Mouse (Mus musculus): ENCODE data around the gene Anapc16. TPM values are rescaled to one million over a fixed set of nuclear protein-coding genes. Genes with fewer than 3 reads are reported as not detected.

The Anapc16 gene
- polyA plus RNA-seq, 1 experiment: 127 TPM

DNA sequence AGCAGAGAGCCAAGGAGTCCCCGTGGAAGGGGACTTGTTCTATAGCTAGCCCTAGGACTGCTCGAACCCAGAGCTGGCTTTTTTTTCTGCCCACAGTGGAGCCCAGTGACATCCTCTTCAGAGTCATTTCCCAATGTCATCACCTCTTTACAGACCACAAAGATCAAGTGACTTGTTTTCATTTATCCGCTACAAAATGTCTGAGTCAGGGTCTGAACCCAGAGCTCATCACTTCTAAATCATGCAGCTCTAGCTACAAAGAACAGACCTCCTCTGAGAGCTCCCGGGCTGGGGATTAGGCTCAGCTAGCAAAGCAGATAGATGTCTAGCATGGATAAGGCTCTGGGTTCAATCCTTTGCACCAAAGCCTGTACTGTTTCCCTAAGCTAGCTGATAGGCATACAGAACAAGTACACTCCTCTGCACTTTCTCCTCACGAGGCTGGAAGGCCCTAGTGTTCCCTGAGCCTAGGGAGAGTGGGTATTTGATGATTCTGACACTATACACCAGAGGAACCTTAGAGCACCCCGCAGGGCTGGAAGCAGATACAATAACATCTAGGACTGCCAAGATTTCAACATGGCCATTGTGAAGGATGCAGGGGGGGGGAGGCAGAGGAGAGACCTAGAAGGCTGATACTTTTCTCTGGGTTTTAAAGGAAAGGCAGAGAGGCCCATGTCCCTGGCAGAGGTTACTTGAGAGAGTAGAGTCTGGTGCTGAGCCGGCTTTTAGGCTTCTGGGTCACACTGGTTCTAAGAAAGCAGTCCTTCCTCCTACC lies 55.5 kb downstream of the Anapc16 start:
- Histone ChIP-seq H3K4me3 (peak overlapping the region; percentile 98), H3K36me3 (ENCODE audit: control insufficient read depth, insufficient read depth) (peaks cover 15% of the 10 kb centered on the region), H3K27me3 (ENCODE audit: control insufficient read depth, insufficient read depth, insufficient read length) (no peaks in the 10 kb centered on the region), H3K4me2 (ENCODE audit: low read depth) (peak overlapping the region; percentile 85), H3ac (ENCODE audit: control insufficient read depth, insufficient read length) (no peak overlapping the region), H3K79me2 (ENCODE audit: control insufficient read depth, insufficient read depth) (peaks cover 29% of the 10 kb centered on the region)
- TF ChIP-seq SRF (IDR thresholded peaks at IDR 0.05; ENCODE audit: control insufficient read depth, insufficient read length, low read depth) (no peak), POLR2A (IDR thresholded peaks at IDR 0.05; ENCODE audit: insufficient read length, low read depth) (no peak), E2F4 (IDR thresholded peaks at IDR 0.05; ENCODE audit: insufficient read depth) (no peak), REST (IDR thresholded peaks at IDR 0.05; ENCODE audit: insufficient read depth, insufficient read length) (no peak), MAX (IDR thresholded peaks at IDR 0.05; ENCODE audit: low read depth) (no peak), MYOD1 (IDR thresholded peaks at IDR 0.05; ENCODE audit: control insufficient read depth in 1 of 3, insufficient read length in 2 of 3, low read depth in 2 of 3) (no peak), USF1 (IDR thresholded peaks at IDR 0.05; ENCODE audit: low read depth) (no peak)

DNA sequence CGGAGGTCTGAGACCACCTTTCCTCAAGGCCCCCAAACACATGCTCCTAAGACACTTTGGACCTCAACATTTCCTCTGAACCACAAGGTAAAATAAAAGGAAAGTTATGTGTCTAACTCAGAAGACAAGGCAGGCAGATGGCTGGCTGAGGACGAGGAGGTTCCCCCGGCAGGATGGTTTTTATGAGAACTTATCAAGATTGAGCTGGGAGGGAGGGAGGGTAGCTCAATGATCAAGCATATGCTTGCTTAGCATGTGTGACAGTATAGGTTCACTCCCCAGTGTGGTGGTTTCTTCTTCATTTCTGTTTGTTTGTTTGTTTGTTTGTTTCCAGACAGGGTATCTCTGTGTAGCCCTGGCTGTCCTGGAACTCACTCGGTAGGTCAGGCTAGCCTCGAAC lies 56.6 kb downstream of the Anapc16 start:
- Histone ChIP-seq H3ac (ENCODE audit: control insufficient read depth, insufficient read length) (no peak overlapping the region), H3K36me3 (ENCODE audit: control insufficient read depth, insufficient read depth) (peaks cover 15% of the 10 kb centered on the region), H3K4me3 (no peak overlapping the region), H3K27me3 (ENCODE audit: control insufficient read depth, insufficient read depth, insufficient read length) (no peaks in the 10 kb centered on the region), H3K79me2 (ENCODE audit: control insufficient read depth, insufficient read depth) (peaks cover 27% of the 10 kb centered on the region), H3K4me2 (ENCODE audit: low read depth) (no peak overlapping the region)
- TF ChIP-seq MYOG (IDR thresholded peaks at IDR 0.05; ENCODE audit: control insufficient read depth in 1 of 3, insufficient read depth in 1 of 3, insufficient read length in 2 of 3, low read depth in 2 of 3): no peak
- TF ChIP-seq MAX (IDR thresholded peaks at IDR 0.05; ENCODE audit: low read depth): no peak
- TF ChIP-seq TCF3 (IDR thresholded peaks at IDR 0.05; ENCODE audit: insufficient read length, low read depth): no peak
- no peak for TF ChIP-seq POLR2AphosphoS2 (IDR thresholded peaks at IDR 0.05; ENCODE audit: insufficient read length, low read depth)
- no peak for TF ChIP-seq CEBPB (IDR thresholded peaks at IDR 0.05; ENCODE audit: insufficient read depth, poor library complexity, severe bottlenecking)
- TF ChIP-seq USF1 (IDR thresholded peaks at IDR 0.05; ENCODE audit: low read depth): no peak
- no peak for TF ChIP-seq E2F4 (IDR thresholded peaks at IDR 0.05; ENCODE audit: insufficient read depth)
- no peak for TF ChIP-seq POLR2A (IDR thresholded peaks at IDR 0.05; ENCODE audit: insufficient read length, low read depth)
- no peak for TF ChIP-seq REST (IDR thresholded peaks at IDR 0.05; ENCODE audit: insufficient read depth, insufficient read length)
- no peak for TF ChIP-seq TCF12 (IDR thresholded peaks at IDR 0.05; ENCODE audit: insufficient read depth, poor library complexity, severe bottlenecking)
- TF ChIP-seq MYOD1 (IDR thresholded peaks at IDR 0.05; ENCODE audit: control insufficient read depth in 1 of 3, insufficient read length in 2 of 3, low read depth in 2 of 3): no peak
- no peak for TF ChIP-seq SRF (IDR thresholded peaks at IDR 0.05; ENCODE audit: control insufficient read depth, insufficient read length, low read depth)

GRCm38 (mm10) chr10:59945416-59945815 lies 57.5 kb downstream of the Anapc16 start:
- Histone ChIP-seq H3K4me3 (no peak overlapping the region), H3K4me2 (ENCODE audit: low read depth) (no peak overlapping the region), H3K79me2 (ENCODE audit: control insufficient read depth, insufficient read depth) (peaks cover 18% of the 10 kb centered on the region), H3K36me3 (ENCODE audit: control insufficient read depth, insufficient read depth) (peaks cover 15% of the 10 kb centered on the region), H3K27me3 (ENCODE audit: control insufficient read depth, insufficient read depth, insufficient read length) (no peaks in the 10 kb centered on the region), H3ac (ENCODE audit: control insufficient read depth, insufficient read length) (no peak overlapping the region)
- TF ChIP-seq SRF (IDR thresholded peaks at IDR 0.05; ENCODE audit: control insufficient read depth, insufficient read length, low read depth): no peak
- no peak for TF ChIP-seq TCF3 (IDR thresholded peaks at IDR 0.05; ENCODE audit: insufficient read length, low read depth)
- no peak for TF ChIP-seq TCF12 (IDR thresholded peaks at IDR 0.05; ENCODE audit: insufficient read depth, poor library complexity, severe bottlenecking)
- no peak for TF ChIP-seq POLR2AphosphoS2 (IDR thresholded peaks at IDR 0.05; ENCODE audit: insufficient read length, low read depth)
- TF ChIP-seq POLR2A (IDR thresholded peaks at IDR 0.05; ENCODE audit: insufficient read length, low read depth): no peak
- no peak for TF ChIP-seq USF1 (IDR thresholded peaks at IDR 0.05; ENCODE audit: low read depth)
- no peak for TF ChIP-seq MAX (IDR thresholded peaks at IDR 0.05; ENCODE audit: low read depth)
- no peak for TF ChIP-seq CEBPB (IDR thresholded peaks at IDR 0.05; ENCODE audit: insufficient read depth, poor library complexity, severe bottlenecking)
- TF ChIP-seq REST (IDR thresholded peaks at IDR 0.05; ENCODE audit: insufficient read depth, insufficient read length): no peak
- TF ChIP-seq MYOG (IDR thresholded peaks at IDR 0.05; ENCODE audit: control insufficient read depth in 1 of 3, insufficient read depth in 1 of 3, insufficient read length in 2 of 3, low read depth in 2 of 3): no peak
- no peak for TF ChIP-seq E2F4 (IDR thresholded peaks at IDR 0.05; ENCODE audit: insufficient read depth)
- TF ChIP-seq MYOD1 (IDR thresholded peaks at IDR 0.05; ENCODE audit: control insufficient read depth in 1 of 3, insufficient read length in 2 of 3, low read depth in 2 of 3): no peak

DNA sequence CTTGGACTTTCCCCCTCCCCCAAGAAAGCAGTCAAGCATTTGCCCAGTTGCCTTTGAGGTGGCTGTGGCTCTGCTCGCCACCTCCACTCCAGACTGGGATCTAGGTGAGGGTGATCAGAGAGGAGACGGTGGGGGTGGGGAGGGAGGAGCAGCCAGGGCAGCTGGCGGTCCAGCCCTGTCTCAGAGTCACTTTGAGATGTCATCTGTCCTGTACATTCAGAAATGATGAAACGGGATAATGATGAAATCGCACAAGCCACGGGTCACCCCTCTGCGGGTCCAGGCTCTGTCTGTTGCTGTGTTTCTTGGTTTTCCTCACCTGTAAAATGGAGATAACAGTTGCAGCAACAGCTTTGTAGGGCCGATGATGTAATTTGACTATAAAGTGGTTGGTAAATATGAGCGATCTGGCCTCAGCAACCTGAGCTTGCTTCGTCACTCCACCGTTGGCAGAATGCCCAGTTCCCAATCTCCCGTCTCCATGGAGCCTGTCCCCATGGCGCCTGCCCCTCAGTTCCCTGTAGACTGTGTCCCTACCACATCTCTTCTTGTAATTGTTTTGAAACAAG lies 59.4 kb downstream of the Anapc16 start:
- no peak overlapping the region for H3ac ChIP-seq (ENCODE audit: control insufficient read depth, insufficient read length)
- H3K36me3 ChIP-seq (ENCODE audit: control insufficient read depth, insufficient read depth): no peaks in the 10 kb centered on the region
- peak overlapping the region; percentile 98 for H3K4me2 ChIP-seq (ENCODE audit: low read depth)
- peak overlapping the region; percentile 16 for H3K4me3 ChIP-seq
- TF ChIP-seq TCF3 (IDR thresholded peaks at IDR 0.05; ENCODE audit: insufficient read length, low read depth) (no peak), SRF (IDR thresholded peaks at IDR 0.05; ENCODE audit: control insufficient read depth, insufficient read length, low read depth) (peak; percentile 15), CEBPB (IDR thresholded peaks at IDR 0.05; ENCODE audit: insufficient read depth, poor library complexity, severe bottlenecking) (peak; percentile 74), MYOD1 (IDR thresholded peaks at IDR 0.05; ENCODE audit: control insufficient read depth in 1 of 3, insufficient read length in 2 of 3, low read depth in 2 of 3) (no peak), E2F4 (IDR thresholded peaks at IDR 0.05; ENCODE audit: insufficient read depth) (no peak), MYOG (IDR thresholded peaks at IDR 0.05; ENCODE audit: control insufficient read depth in 1 of 3, insufficient read depth in 1 of 3, insufficient read length in 2 of 3, low read depth in 2 of 3) (peak in 1 of 3 experiments; percentile 51)
- H3K79me2 ChIP-seq (ENCODE audit: control insufficient read depth, insufficient read depth): no peaks in the 10 kb centered on the region
- no peaks in the 10 kb centered on the region for H3K27me3 ChIP-seq (ENCODE audit: control insufficient read depth, insufficient read depth, insufficient read length)
